Mouse (Mus musculus) thymus, adult 2 months (tissue): ENCODE measurements around the gene H2-M10.5. TPM values are rescaled to one million over a fixed set of nuclear protein-coding genes. Genes with fewer than 3 reads are reported as not detected.
"Not testable (repeated sequence)": the region's sequence is repeated elsewhere in the genome, so short reads cannot be mapped to it uniquely, and the experiment has no call there.

ENCODE experiments used
- DNase-seq: peaks from one replicate; pipeline ENCODE4 v3.0.0; 2021
- H3K27ac ChIP-seq: fragments of 200-500 bp; 2 replicates; pipeline ENCODE4 v1.5.1; 2012; ENCODE audit warnings: low read length, control low read depth; ENCODE audit not compliant: control insufficient read depth, insufficient read depth
- H3K27me3 ChIP-seq: fragments of 200-500 bp; 2 replicates; pipeline ENCODE4 v1.6.1; 2012; ENCODE audit warnings: mild to moderate bottlenecking, low read length, moderate library complexity, mixed read lengths; ENCODE audit not compliant: control insufficient read depth, insufficient read depth
- H3K36me3 ChIP-seq: fragments of 200-500 bp; 2 replicates; pipeline ENCODE4 v1.6.1; 2012; ENCODE audit warnings: mild to moderate bottlenecking, low read length, moderate library complexity; ENCODE audit not compliant: control insufficient read depth, insufficient read depth
- H3K4me1 ChIP-seq: fragments of 200-500 bp; replicated peaks from 2 replicates; pipeline ENCODE4 v1.6.1; 2012; ENCODE audit warnings: low read length; ENCODE audit not compliant: control insufficient read depth, insufficient read depth
- H3K4me3 ChIP-seq: fragments of 200-500 bp; 2 replicates; pipeline ENCODE4 v1.5.1; 2012; ENCODE audit warnings: mild to moderate bottlenecking, low read length, control low read depth, moderate library complexity; ENCODE audit not compliant: control insufficient read depth, insufficient read depth
- CTCF ChIP-seq: fragments of 200-500 bp; IDR thresholded peaks from 2 replicates; pipeline ENCODE4 v1.5.1; 2012; ENCODE audit warnings: mild to moderate bottlenecking, control low read depth, low read length, moderate library complexity, borderline replicate concordance; ENCODE audit not compliant: control insufficient read depth, poor library complexity, insufficient read depth; ENCODE audit errors: extremely low read depth
- POLR2A ChIP-seq: fragments of 200-500 bp; IDR thresholded peaks from 2 replicates; pipeline ENCODE4 v1.6.1; 2012; ENCODE audit warnings: mild to moderate bottlenecking, low read length, control low read depth, moderate library complexity; ENCODE audit not compliant: control insufficient read depth, poor library complexity, insufficient read depth; ENCODE audit errors: extremely low read depth
- WGBS: fragments of 180-500 bp; shearing (Covaris S2); methylation state at CpG from one replicate; pipeline ENCODE4 v1.1.7; 2018; 5-methylcytosine and 5-hydroxymethylcytosine counted together
- polyA plus RNA-seq: library from polyadenylated mRNA; depleted of rRNA; stranded (reverse); fragments of >200 nt; gene quantifications from 2 replicates; pipeline ENCODE4 v1.2.3, GENCODE M21; 2012; rRNA removed

Gene H2-M10.5
- polyA plus RNA-seq, 1 experiment, result 0.16 TPM

DNA sequence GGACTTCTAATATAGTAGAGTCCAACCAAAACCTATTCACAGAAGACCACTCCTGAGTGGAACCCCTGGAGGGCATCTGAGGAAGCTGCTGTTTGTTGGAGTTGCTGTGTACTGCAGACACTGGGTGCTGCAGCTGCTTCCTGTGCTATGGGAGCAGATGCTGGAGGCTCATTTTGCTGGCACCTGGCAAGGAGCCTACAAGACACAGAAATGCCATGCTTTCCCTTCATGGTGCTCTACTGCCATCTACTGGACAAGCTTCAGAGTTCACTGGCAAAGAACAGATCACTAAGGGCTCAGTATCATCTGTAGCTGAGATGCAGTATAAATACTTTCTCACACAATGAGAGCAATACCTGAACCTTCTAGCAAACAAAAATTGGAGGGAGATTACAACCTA is 16.1 kb downstream of the H2-M10.5 start:
- not testable (repeated sequence) for H3K4me3 ChIP-seq, H3K36me3 ChIP-seq, H3K27me3 ChIP-seq, H3K4me1 ChIP-seq, H3K27ac ChIP-seq
- TF ChIP-seq CTCF, result peak; percentile 22; the same call in 1 of the 2 replicates
- DNase-seq, result peak; percentile 70

DNA sequence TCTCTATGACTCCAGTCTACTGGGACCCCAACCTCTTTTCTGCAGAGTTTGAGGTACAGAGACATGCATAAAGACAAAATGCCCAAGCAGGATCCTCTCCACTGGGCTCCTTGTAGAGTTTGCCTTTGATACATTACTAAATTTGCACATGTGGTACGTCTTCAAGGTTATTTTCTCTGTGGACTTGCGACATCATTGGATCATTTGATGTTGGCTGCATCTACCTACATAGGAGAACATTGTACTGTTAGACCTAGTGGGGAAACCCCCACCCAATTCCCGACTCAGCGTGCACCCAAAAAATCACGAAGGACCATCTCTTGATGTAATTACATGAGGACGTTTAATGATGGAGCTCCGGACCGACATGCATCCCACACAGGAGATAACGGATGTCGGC is 26.8 kb downstream of the H2-M10.5 start:
- 93% methylated on average over 10 of the region's 10 CpGs for WGBS

DNA sequence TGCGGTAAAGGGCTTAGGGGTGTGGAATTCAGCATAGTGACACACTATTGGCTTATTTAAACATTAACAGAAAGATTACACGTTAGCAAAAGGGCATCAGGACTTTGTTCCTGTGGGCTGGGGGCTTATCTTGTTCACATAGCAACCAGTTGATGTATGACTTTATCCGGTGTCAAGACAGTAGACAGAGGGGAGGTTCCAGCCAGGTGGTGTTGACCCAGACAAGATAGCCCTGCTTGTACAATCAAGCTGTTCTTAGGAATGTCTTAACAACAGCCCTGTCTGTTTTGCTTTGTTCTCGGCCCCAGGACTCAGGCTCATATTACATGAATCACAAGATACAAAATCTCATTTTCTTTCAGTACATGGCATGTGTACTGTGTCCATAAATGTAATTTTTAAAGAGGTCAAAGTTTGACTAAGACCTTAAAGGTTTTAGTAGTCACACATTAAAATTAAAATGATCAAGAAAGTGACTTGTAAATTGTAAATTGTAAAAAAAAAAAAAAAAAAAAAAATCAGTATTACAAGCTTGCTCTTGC is 27.3 kb downstream of the H2-M10.5 start:
- WGBS, result 88% methylated on average over 4 of the region's 4 CpGs
- not testable (repeated sequence) for H3K27me3 ChIP-seq, H3K4me3 ChIP-seq, H3K4me1 ChIP-seq, DNase-seq, H3K27ac ChIP-seq, H3K36me3 ChIP-seq

More for the DNA sequence above, 26.8 kb downstream of the H2-M10.5 start:
- Histone ChIP-seq H3K36me3 (no peaks in the 10 kb centered on the region), H3K27ac (no peak overlapping the region), H3K27me3 (no peaks in the 10 kb centered on the region), H3K4me3 (no peak overlapping the region), H3K4me1 (no peaks in the 10 kb centered on the region)
- no peak for DNase-seq
- TF ChIP-seq CTCF (no peak), POLR2A (no peak)

DNA sequence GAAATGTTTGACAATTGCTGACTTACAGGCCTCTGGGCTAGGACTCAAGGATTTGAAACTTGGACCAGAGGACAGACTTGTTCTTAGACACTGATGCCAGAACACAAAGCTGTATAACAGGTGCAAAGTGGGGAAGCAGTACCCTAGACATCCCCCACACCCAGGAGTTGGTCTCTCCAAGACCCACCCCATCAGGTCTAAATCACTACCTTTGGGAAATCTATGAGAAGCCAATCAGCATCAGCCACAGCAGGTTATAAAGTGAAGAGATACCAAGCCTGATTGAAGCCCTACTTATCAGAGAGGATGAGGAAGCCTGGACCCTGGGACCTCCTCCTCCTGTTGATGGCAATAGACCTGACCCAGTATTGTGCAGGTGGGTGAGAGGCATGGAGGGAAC is 39.2 kb downstream of the H2-M10.5 start, which contains the start of gene H2-M10.6:
TSS of gene H2-M10.6 (plus strand) at position 301 of the 400 bp plus-strand sequence.
- Histone ChIP-seq H3K4me1 (no peaks in the 10 kb centered on the region), H3K27ac (no peak within 1 kb of the TSS), H3K27me3 (no peaks in the 10 kb centered on the region), H3K4me3 (no peak within 1 kb of the TSS), H3K36me3 (no peaks in the 10 kb centered on the region)
- TF ChIP-seq POLR2A (no peak), CTCF (no peak)
- no peak for DNase-seq

DNA sequence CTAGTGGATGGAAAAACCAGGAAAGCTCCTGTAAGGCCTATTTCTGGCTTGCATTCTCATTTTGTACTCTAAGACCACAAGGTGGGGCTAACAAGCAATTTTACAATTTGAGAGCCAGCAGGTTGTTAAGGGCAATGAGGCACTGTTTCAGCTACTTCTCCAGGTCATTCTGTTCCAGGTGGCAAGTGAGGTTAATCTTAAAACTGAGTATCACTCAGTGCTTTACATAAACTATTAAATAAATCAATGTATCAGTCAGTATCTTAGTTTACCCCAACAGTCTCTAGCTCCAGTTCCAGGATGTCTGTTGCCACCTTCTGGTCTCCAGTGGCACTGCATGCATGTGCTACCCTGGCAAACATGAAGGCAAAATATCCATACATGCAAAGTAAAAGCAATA is 51.3 kb downstream of the H2-M10.5 start:
- Histone ChIP-seq H3K4me1 (no peaks in the 10 kb centered on the region), H3K27ac (no peak overlapping the region), H3K36me3 (no peaks in the 10 kb centered on the region), H3K4me3 (no peak overlapping the region), H3K27me3 (no peaks in the 10 kb centered on the region)
- DNase-seq, result peak; percentile 68
- TF ChIP-seq POLR2A, result no peak
- no peak for TF ChIP-seq CTCF

DNA sequence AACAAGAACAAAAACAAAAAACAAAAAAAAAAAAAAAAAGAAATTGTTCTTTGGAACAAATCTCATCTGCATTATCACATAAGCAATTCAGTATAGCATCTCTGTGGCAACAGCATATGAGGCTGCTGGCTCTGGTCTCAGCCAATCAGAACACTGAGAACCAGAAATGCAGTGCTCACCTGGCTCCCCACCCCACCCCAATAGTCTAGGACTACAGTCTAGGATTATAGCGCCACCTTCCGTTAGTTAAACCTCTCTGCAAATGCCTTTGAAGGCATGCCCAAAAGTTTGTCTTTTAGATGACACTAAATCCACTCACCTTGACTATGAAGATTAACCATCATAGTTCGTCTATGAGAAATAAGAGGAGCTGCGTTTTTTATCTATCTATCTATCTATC is 52.8 kb downstream of the H2-M10.5 start:
- DNase-seq, result peak; percentile 18
- Histone ChIP-seq H3K4me1 (no peaks in the 10 kb centered on the region), H3K27ac (no peak overlapping the region), H3K4me3 (no peak overlapping the region), H3K27me3 (no peaks in the 10 kb centered on the region), H3K36me3 (no peaks in the 10 kb centered on the region)
- TF ChIP-seq POLR2A, result no peak
- TF ChIP-seq CTCF, result no peak
- WGBS, result 15% methylated on average over 4 of the region's 4 CpGs

Other genes with a start within 250 kb of the H2-M10.5 start
- not detected in 2 replicates for gene H2-M11, start 225.8 kb upstream of the H2-M10.5 start, polyA plus RNA-seq
- gene H2-M9, start 130.2 kb upstream of the H2-M10.5 start, polyA plus RNA-seq, result not detected in 2 replicates
- gene H2-M1, start 100.7 kb upstream of the H2-M10.5 start, polyA plus RNA-seq, result 0.16 TPM in 1 of 2 replicates, not detected in the other
- gene H2-M10.6, start 39.3 kb downstream of the H2-M10.5 start, polyA plus RNA-seq, result not detected in 2 replicates
- 32.0 and 39.9 TPM in 2 replicates for gene Trim26, start 64.2 kb downstream of the H2-M10.5 start, polyA plus RNA-seq
- gene Trim15, start 94.3 kb downstream of the H2-M10.5 start, polyA plus RNA-seq, result 0.13 and 0.30 TPM in 2 replicates
- 0.09 TPM in 1 of 2 replicates, not detected in the other for gene Trim10, start 96.7 kb downstream of the H2-M10.5 start, polyA plus RNA-seq
- gene Trim40, start 117.2 kb downstream of the H2-M10.5 start, polyA plus RNA-seq, result 0.38 and 0.71 TPM in 2 replicates
- 0.31 and 0.38 TPM in 2 replicates for gene Trim31, start 125.2 kb downstream of the H2-M10.5 start, polyA plus RNA-seq
- 3.8 and 4.2 TPM in 2 replicates for gene Rnf39, start 170.0 kb downstream of the H2-M10.5 start, polyA plus RNA-seq
- 61.5 and 82.3 TPM in 2 replicates for gene Ppp1r11, start 178.8 kb downstream of the H2-M10.5 start, polyA plus RNA-seq
- gene Znrd1, start 185.6 kb downstream of the H2-M10.5 start, polyA plus RNA-seq, result 54.1 and 58.7 TPM in 2 replicates
- 0.85 and 1.0 TPM in 2 replicates for gene Znrd1as, start 185.7 kb downstream of the H2-M10.5 start, polyA plus RNA-seq
- not detected in 2 replicates for gene 2410137M14Rik, start 208.3 kb downstream of the H2-M10.5 start, polyA plus RNA-seq
- gene H2-M5, start 216.6 kb downstream of the H2-M10.5 start, polyA plus RNA-seq, result 0.32 and 0.34 TPM in 2 replicates
- 0.94 and 1.1 TPM in 2 replicates for gene Zfp57, start 228.3 kb downstream of the H2-M10.5 start, polyA plus RNA-seq